Mouse (Mus musculus): ENCODE results near the gene Bhmt.

DNA sequence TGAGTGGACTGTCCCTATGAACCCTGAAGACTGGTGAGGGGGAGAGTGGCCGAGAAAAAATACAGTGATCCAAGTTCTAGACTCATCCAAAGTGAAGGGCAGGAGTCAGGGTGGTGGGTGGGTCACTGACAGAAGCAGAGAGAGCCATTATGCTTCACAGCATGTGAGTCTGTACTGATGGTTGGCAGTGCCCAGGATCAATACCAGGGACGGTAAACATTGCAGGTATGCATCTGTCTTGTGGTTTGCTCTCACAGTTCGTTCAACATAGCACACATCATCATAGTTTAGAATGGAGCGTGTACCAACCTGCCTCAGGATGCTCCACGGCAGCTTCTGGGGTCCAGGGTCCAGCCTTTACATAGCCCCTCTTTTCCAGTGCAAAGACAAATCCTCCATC, 4.8 kb downstream of the Bhmt start:
- TF ChIP-seq CTCF (IDR thresholded peaks at IDR 0.05; ENCODE audit: low read depth, low read length), result no peak
- TF ChIP-seq GATA1 (IDR thresholded peaks at IDR 0.05; ENCODE audit: borderline replicate concordance, low read length), result no peak
- no peak for TF ChIP-seq POLR2AphosphoS5 (IDR thresholded peaks at IDR 0.05; ENCODE audit: insufficient replicate concordance, low read depth, low read length)
- no peak for TF ChIP-seq GATA2 (IDR thresholded peaks at IDR 0.05; ENCODE audit: borderline replicate concordance, low read depth, low read length)
